Mouse (Mus musculus): ENCODE measurements at regions not wholly inside any gene's neighbourhood (a gene's known extent, or its start where the extent isn't known, plus 50 kb on each side); places are given as distances from the start of the nearest gene placed in this dataset.

- no peak for DNase-seq (ENCODE audit: low read depth, low spot score)
These were observed 243.7 kb upstream of the Nbea start for GRCm38 (mm10) chr3:56427201-56427600.

GRCm38 (mm10) chr3:56397851-56398496, 214.5 kb upstream of the Nbea start:
- DNase-seq (ENCODE audit: low read depth, low spot score), result no peak

GRCm38 (mm10) chr3:56393134-56393533, 209.6 kb upstream of the Nbea start:
- no peak for DNase-seq (ENCODE audit: low read depth, low spot score)

GRCm38 (mm10) chr3:56380316-56380715, 196.8 kb upstream of the Nbea start:
- no peak for DNase-seq (ENCODE audit: low read depth, low spot score)

GRCm38 (mm10) chr3:56379500-56379899, 196.0 kb upstream of the Nbea start:
- no peak for DNase-seq (ENCODE audit: low read depth, low spot score)

- DNase-seq (ENCODE audit: low read depth, low spot score), result no peak
These were observed 179.0 kb upstream of the Nbea start for GRCm38 (mm10) chr3:56362543-56362942.

GRCm38 (mm10) chr3:56357035-56357701, 173.7 kb upstream of the Nbea start:
- DNase-seq (ENCODE audit: low read depth, low spot score), result no peak

- no peak for DNase-seq (ENCODE audit: low read depth, low spot score)
These were observed 172.8 kb upstream of the Nbea start for GRCm38 (mm10) chr3:56356163-56356882.
